Mouse (Mus musculus) heart, postnatal 10 days (tissue): ENCODE results near the gene 1700057G04Rik. TPM values are rescaled to one million over a fixed set of nuclear protein-coding genes. Genes with fewer than 3 reads are reported as not detected.

Experiments used
- DNase-seq, 2 experiments: peaks; one replicate each; pipeline ENCODE4 v3.0.0; 2021
- intact Hi-C: fragments of 180-260 bp; cut with DNase I; formaldehyde crosslinking; loops from one replicate; pipeline ENCODE4 v1.15.1; 2025
- total RNA-seq, 2 experiments: library from RNA; stranded (reverse); gene quantifications; 2 replicates each; pipeline ENCODE4 v1.2.3; 2021

The 1700057G04Rik gene
- not detected for total RNA-seq

- intact Hi-C loops: no loop called here
- no peak for DNase-seq
Observed at GRCm38 (mm10) chr9:92309077-92309476, at the start of gene 1700057G04Rik. 1700057G04Rik (plus strand) TSS chr9:92309377.

- DNase-seq: no peak
- intact Hi-C loops: no loop called here
Observed at GRCm38 (mm10) chr9:92260481-92261159, 48.6 kb upstream of the 1700057G04Rik start.

- intact Hi-C loops: no loop called here
- no peak for DNase-seq
Observed at GRCm38 (mm10) chr9:92265719-92266118, 43.5 kb upstream of the 1700057G04Rik start.

GRCm38 (mm10) chr9:92266558-92267171 is 42.5 kb upstream of the 1700057G04Rik start:
- intact Hi-C loops: no loop called here
- no peak for DNase-seq

GRCm38 (mm10) chr9:92267732-92268131 is 41.4 kb upstream of the 1700057G04Rik start:
- no peak for DNase-seq
- intact Hi-C loops: no loop called here

GRCm38 (mm10) chr9:92269829-92270404 is 39.3 kb upstream of the 1700057G04Rik start:
- DNase-seq: no peak
- intact Hi-C loops: loop anchor here (10.0 kb wide), 1 partner anchor 185 kb away; the partner anchor contains the start of gene Plscr4

- intact Hi-C loops: loop anchor here (10.0 kb wide), 1 partner anchor 184 kb away; the partner anchor contains the start of gene Plscr4
- DNase-seq: peak; percentile 83 to 87
Observed at GRCm38 (mm10) chr9:92270927-92271326, 38.2 kb upstream of the 1700057G04Rik start.

GRCm38 (mm10) chr9:92272650-92273049 is 36.5 kb upstream of the 1700057G04Rik start:
- intact Hi-C loops: loop anchor here (10.0 kb wide), 1 partner anchor 182 kb away; the partner anchor contains the start of gene Plscr4
- no peak for DNase-seq

GRCm38 (mm10) chr9:92273271-92273670 is 35.9 kb upstream of the 1700057G04Rik start:
- no peak for DNase-seq
- intact Hi-C loops: loop anchor here (10.0 kb wide), 1 partner anchor 182 kb away; the partner anchor contains the start of gene Plscr4

- DNase-seq: no peak
- intact Hi-C loops: loop anchor here (10.0 kb wide), 1 partner anchor 181 kb away; the partner anchor contains the start of gene Plscr4
Observed at GRCm38 (mm10) chr9:92273956-92274762, 35.0 kb upstream of the 1700057G04Rik start.

GRCm38 (mm10) chr9:92275486-92276207 is 33.5 kb upstream of the 1700057G04Rik start, which contains the start of gene Plscr2:
Plscr2 (plus strand) TSS chr9:92275602.
- peak; percentile 65 to 78 for DNase-seq
- intact Hi-C loops: loop anchor here (5.0 to 10.0 kb wide), 3 partner anchors 48 to 179 kb away; partner anchors contain the start of gene Plscr4

- intact Hi-C loops: loop anchor here (5.0 to 10.0 kb wide), 3 partner anchors 49 to 178 kb away; partner anchors contain the start of gene Plscr4
- peak; percentile 34 to 37 for DNase-seq
Observed at GRCm38 (mm10) chr9:92276360-92276759, 32.8 kb upstream of the 1700057G04Rik start.

GRCm38 (mm10) chr9:92280048-92280447 is 29.1 kb upstream of the 1700057G04Rik start:
- no peak for DNase-seq
- intact Hi-C loops: no loop called here

GRCm38 (mm10) chr9:92282563-92283171 is 26.5 kb upstream of the 1700057G04Rik start:
- DNase-seq: no peak
- intact Hi-C loops: no loop called here

- intact Hi-C loops: loop anchor here (5.0 kb wide), 1 partner anchor 88 kb away; no protein-coding TSS in a partner anchor
- no peak for DNase-seq
Observed at GRCm38 (mm10) chr9:92289675-92290074, 19.5 kb upstream of the 1700057G04Rik start.

GRCm38 (mm10) chr9:92292169-92292568 is 17.0 kb upstream of the 1700057G04Rik start:
- intact Hi-C loops: loop anchor here (5.0 kb wide), 1 partner anchor 85 kb away; no protein-coding TSS in a partner anchor
- no peak for DNase-seq

- DNase-seq: no peak
- intact Hi-C loops: loop anchor here (5.0 kb wide), 1 partner anchor 84 kb away; no protein-coding TSS in a partner anchor
Observed at GRCm38 (mm10) chr9:92292922-92293321, 16.3 kb upstream of the 1700057G04Rik start.

GRCm38 (mm10) chr9:92293560-92294548 is 15.3 kb upstream of the 1700057G04Rik start:
- no peak for DNase-seq
- intact Hi-C loops: loop anchor here (5.0 kb wide), 1 partner anchor 83 kb away; no protein-coding TSS in a partner anchor
